Mouse (Mus musculus): Measurements from ENCODE around the gene Trim14. TPM values are rescaled to one million over a fixed set of nuclear protein-coding genes. Genes with fewer than 3 reads are reported as not detected.
"Not testable (repeated sequence)": the region's sequence is repeated elsewhere in the genome, so short reads cannot be mapped to it uniquely, and the experiment has no call there.

Gene Trim14
- 1.5 and 5.1 TPM in 2 replicates for polyA plus RNA-seq (2015; fragmentation: Nextera tagmentation; extraction: Ambion mirVana)

DNA sequence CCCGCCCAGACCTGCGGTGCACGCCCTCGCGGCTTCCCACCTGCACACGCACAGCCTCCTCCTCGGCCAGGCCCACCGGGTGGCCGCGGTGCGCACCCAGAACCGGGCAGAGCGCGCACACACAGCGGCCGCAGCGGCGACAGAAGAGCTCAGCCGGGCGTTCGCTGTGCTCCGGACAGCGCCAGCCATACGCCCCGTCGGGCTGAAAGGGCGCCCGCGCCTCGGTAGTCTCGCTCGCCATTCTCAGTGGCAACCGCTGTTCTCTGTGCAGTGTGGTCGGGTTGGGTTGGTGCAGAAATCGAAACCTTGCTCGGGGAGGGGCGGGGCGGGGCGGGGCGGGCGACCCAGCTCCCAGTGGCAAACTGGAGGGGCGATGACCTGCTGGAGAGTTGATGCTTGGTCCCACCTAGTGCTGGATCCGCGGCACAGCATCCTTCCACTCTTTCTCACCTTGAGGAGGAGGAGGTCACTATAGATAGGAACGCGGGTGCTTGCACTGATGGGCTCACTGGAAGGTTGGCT is at the start of gene Trim14:
Trim14 (minus strand) TSS at position 302 of the 522 bp plus-strand sequence.
- Histone ChIP-seq H3K27ac (replicated peaks) (no peak within 1 kb of the TSS), H3K4me3 (replicated peaks) (peak within 1 kb of the TSS; percentile 46), H3K36me3 (peaks cover 9% of the 10 kb centered on the region; the same call in 1 of the 2 replicates), H3K9me3 (replicated peaks) (no peaks in the 10 kb centered on the region), H3K4me2 (peak within 1 kb of the TSS; percentile 70), H3K27me3 (replicated peaks) (peaks cover 56% of the 10 kb centered on the region), H3K9ac (replicated peaks) (peak within 1 kb of the TSS; percentile 44), H3K4me1 (peaks cover 26% of the 10 kb centered on the region)
- ATAC-seq (ENCODE audit: low FRiP score), result peak; percentile 68
- WGBS, result under 1% methylated on average over 46 of the region's 46 CpGs

DNA sequence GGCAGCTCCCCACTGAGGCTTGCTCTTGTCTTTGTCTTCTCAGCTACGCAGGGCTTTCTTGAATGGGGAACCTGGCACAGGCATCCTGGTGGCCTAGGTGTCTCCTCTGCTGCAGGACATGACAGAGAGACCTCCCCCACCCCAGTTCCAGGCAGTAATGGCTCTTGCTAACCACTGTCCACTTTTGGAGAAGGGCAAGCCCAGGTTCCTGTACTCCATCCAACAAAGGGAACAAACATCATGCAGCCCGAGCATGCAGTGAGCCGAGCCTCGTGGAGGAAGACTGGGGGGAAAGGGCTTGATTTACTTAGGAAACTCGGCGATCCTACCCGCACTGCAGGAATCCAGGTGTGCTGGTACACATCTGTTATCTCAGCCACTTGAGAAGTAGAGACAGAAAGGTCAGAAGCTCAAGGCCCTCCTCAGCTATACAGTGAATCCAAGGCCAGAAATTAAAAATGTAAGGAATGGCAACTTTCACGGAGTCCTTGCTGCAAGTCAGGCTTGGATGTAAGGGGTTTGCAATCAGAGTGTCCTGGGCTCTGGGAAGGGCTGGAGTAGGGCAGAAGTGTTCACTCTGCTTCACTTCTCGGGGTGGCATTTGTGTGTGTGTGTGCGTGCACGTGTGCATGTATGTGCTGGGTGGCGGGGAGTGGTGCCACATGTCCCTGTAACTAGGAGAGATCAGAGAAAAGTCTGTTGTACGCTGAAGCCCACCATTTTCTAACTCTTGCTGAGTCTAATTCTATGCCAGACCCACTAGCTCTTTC is 49.3 kb upstream of the Trim14 start:
- Histone ChIP-seq H3K27me3 (replicated peaks) (no peaks in the 10 kb centered on the region), H3K27ac (replicated peaks) (no peak overlapping the region), H3K4me3 (replicated peaks) (no peak overlapping the region), H3K4me2 (no peak overlapping the region), H3K36me3 (no peaks in the 10 kb centered on the region), H3K9me3 (replicated peaks) (0 out of 2 replicates have a peak, but pooled peaks cover 6% of the 10 kb centered on the region), H3K9ac (replicated peaks) (no peak overlapping the region), H3K4me1 (no peaks in the 10 kb centered on the region)
- WGBS, result 84% methylated on average over 13 of the region's 13 CpGs
- ATAC-seq (ENCODE audit: low FRiP score), result no peak

DNA sequence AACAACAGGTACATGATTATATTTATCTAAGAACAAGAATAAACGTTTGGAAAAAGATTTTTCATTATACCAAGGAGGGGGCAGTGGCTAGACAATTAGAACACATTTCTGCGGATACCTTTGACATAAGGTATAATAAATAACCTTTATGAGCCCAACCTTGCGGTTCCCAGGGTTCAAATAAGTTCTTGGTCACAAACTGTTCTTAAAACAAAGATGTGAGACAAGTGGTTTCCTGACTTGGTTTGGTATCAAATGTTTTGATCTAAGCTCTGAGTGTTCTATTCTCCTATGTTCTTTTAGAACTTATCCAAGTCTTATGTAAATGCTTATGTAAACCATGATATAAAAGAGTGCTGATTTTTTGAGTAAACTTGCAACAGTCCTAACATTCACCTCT is 48.6 kb upstream of the Trim14 start:
- H3K4me1 ChIP-seq; H3K4me2 ChIP-seq; H3K4me3 ChIP-seq (replicated peaks); ATAC-seq (ENCODE audit: low FRiP score); H3K36me3 ChIP-seq; H3K9me3 ChIP-seq (replicated peaks); H3K27me3 ChIP-seq (replicated peaks); H3K27ac ChIP-seq (replicated peaks); H3K9ac ChIP-seq (replicated peaks): not testable (repeated sequence)
- whole genome bisulfite sequencing, result 74% methylated on average over 3 of the region's 3 CpGs

DNA sequence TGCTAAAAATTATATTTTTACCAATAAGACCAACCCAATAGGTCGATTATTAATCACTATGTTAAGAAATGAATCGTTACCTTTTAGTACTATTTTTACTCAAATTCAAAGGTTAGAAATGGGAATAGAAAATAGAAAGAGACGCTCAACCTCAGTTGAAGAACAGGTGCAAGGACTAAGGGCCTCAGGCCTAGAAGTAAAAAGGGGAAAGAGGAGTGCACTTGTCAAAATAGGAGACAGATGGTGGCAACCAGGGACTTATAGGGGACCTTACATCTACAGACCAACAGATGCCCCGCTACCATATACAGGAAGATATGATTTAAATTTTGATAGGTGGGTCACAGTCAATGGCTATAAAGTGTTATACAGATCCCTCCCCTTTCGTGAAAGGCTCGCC is 48.1 kb upstream of the Trim14 start:
- ATAC-seq (ENCODE audit: low FRiP score); H3K27me3 ChIP-seq (replicated peaks); H3K36me3 ChIP-seq; H3K4me1 ChIP-seq; H3K4me2 ChIP-seq; H3K9me3 ChIP-seq (replicated peaks); H3K9ac ChIP-seq (replicated peaks); H3K4me3 ChIP-seq (replicated peaks); H3K27ac ChIP-seq (replicated peaks): not testable (repeated sequence)
- 82% methylated on average over 2 of the region's 6 CpGs for WGBS

DNA sequence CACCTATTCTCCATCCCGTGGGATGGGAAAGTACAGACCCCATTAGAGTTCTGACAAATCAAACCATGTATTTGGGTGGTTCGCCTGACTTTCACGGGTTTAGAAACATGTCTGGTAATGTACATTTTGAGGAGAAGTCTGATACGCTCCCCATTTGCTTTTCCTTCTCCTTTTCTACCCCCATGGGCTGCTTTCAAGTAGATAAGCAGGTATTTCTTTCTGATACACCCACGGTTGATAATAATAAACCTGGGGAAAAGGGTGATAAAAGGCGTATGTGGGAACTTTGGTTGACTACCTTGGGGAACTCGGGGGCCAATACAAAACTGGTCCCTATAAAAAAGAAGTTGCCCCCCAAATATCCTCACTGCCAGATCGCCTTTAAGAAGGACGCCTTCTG is 46.1 kb upstream of the Trim14 start:
- not testable (repeated sequence) for H3K27me3 ChIP-seq (replicated peaks); H3K9ac ChIP-seq (replicated peaks); H3K36me3 ChIP-seq; H3K4me2 ChIP-seq; H3K27ac ChIP-seq (replicated peaks); H3K4me1 ChIP-seq; H3K4me3 ChIP-seq (replicated peaks); ATAC-seq (ENCODE audit: low FRiP score)
- 0 out of 2 replicates have a peak, but pooled peaks cover 11% of the 10 kb centered on the region for H3K9me3 ChIP-seq (replicated peaks)
- 89% methylated on average over 9 of the region's 9 CpGs for WGBS

DNA sequence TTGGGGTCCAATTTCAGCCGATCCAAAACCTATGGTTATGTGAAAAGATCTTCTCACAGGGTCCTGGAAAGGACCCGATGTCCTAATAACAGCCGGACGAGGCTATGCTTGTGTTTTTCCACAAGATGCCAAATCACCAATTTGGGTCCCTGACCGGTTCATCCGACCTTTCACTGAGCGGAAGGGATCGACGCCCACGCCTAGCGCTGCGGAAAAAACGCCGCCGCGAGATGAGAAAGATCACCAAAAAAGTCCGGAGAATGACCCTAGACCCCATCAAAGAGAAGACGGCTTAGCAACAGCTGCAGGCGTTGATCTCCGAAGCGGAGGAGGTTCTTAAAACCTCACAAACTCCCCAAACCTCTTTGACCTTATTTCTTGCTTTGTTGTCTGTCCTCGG is 45.6 kb upstream of the Trim14 start:
- 96% methylated on average over 22 of the region's 22 CpGs for WGBS
- H3K4me3 ChIP-seq (replicated peaks); H3K4me1 ChIP-seq; H3K36me3 ChIP-seq; H3K9ac ChIP-seq (replicated peaks); H3K27ac ChIP-seq (replicated peaks); H3K4me2 ChIP-seq; ATAC-seq (ENCODE audit: low FRiP score); H3K27me3 ChIP-seq (replicated peaks): not testable (repeated sequence)
- 0 out of 2 replicates have a peak, but pooled peaks cover 11% of the 10 kb centered on the region for H3K9me3 ChIP-seq (replicated peaks)

DNA sequence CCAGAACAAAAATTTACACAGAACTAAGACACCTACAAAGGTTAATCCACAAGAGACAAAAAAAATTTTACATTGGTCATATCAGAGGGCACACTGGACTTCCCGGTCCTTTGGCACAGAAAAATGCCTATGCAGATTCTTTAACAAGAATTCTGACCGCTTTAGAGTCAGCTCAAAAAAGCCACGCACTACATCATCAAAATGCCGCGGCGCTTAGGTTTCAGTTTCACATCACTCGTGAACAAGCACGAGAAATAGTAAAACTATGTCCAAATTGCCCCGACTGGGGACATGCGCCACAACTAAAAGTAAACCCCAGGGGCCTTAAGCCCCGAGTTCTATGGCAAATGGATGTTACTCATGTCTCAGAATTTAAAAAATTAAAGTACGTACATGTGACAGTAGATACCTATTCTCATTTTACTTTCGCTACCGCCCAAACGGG is 44.9 kb upstream of the Trim14 start:
- H3K4me1 ChIP-seq; H3K4me2 ChIP-seq; ATAC-seq (ENCODE audit: low FRiP score); H3K27ac ChIP-seq (replicated peaks); H3K27me3 ChIP-seq (replicated peaks); H3K4me3 ChIP-seq (replicated peaks); H3K9ac ChIP-seq (replicated peaks); H3K36me3 ChIP-seq: not testable (repeated sequence)
- 0 out of 2 replicates have a peak, but pooled peaks cover 11% of the 10 kb centered on the region for H3K9me3 ChIP-seq (replicated peaks)
- WGBS, result 97% methylated on average over 15 of the region's 15 CpGs

DNA sequence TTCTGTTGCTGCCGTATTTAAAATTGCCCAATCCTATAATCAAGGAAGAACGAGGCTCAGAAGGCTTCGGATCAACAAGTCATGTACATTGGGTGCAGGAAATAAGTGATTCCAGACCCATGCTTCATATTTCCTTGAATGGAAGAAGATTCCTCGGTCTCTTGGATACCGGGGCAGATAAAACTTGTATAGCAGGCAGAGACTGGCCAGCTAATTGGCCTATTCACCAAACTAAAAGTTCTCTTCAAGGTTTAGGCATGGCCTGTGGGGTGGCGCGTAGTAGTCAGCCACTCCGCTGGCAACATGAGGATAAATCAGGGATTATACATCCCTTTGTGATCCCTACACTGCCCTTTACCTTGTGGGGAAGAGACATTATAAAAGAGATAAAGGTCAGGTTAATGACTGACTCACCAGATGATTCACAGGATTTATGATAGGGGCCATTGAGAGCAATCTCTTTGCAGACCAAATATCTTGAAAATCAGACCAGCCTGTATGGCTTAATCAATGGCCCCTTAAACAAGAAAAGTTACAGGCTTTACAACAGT is 42.9 kb upstream of the Trim14 start:
- not testable (repeated sequence) for H3K4me2 ChIP-seq; H3K4me1 ChIP-seq; H3K27me3 ChIP-seq (replicated peaks); H3K4me3 ChIP-seq (replicated peaks); H3K27ac ChIP-seq (replicated peaks); ATAC-seq (ENCODE audit: low FRiP score); H3K36me3 ChIP-seq; H3K9ac ChIP-seq (replicated peaks)
- WGBS, result 77% methylated on average over 8 of the region's 8 CpGs
- H3K9me3 ChIP-seq (replicated peaks), result 0 out of 2 replicates have a peak, but pooled peaks cover 11% of the 10 kb centered on the region

DNA sequence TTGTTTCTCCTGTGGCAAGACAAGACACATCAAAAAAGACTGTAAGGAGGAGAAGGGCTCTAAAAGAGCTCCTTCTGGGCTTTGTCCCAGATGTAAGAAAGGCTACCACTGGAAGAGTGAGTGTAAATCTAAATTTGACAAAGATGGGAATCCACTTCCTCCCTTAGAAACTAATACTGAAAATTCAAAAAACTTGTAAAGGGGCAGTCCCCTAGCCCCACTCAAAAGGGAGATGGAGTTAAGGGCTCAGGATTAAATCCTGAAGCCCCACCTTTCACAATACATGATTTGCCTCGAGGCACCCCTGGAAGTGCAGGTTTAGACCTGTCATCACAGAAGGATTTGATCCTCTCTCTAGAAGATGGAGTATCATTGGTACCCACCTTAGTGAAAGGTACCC is 42.3 kb upstream of the Trim14 start:
- no peak for ATAC-seq (ENCODE audit: low FRiP score)
- Histone ChIP-seq H3K9ac (replicated peaks) (no peak overlapping the region), H3K36me3 (peaks cover 10% of the 10 kb centered on the region), H3K27me3 (replicated peaks) (no peaks in the 10 kb centered on the region), H3K9me3 (replicated peaks) (0 out of 2 replicates have a peak, but pooled peaks cover 11% of the 10 kb centered on the region), H3K4me3 (replicated peaks) (no peak overlapping the region), H3K27ac (replicated peaks) (no peak overlapping the region), H3K4me1 (no peaks in the 10 kb centered on the region), H3K4me2 (no peak overlapping the region)
- 76% methylated on average over 1 of the region's 1 CpGs for WGBS

DNA sequence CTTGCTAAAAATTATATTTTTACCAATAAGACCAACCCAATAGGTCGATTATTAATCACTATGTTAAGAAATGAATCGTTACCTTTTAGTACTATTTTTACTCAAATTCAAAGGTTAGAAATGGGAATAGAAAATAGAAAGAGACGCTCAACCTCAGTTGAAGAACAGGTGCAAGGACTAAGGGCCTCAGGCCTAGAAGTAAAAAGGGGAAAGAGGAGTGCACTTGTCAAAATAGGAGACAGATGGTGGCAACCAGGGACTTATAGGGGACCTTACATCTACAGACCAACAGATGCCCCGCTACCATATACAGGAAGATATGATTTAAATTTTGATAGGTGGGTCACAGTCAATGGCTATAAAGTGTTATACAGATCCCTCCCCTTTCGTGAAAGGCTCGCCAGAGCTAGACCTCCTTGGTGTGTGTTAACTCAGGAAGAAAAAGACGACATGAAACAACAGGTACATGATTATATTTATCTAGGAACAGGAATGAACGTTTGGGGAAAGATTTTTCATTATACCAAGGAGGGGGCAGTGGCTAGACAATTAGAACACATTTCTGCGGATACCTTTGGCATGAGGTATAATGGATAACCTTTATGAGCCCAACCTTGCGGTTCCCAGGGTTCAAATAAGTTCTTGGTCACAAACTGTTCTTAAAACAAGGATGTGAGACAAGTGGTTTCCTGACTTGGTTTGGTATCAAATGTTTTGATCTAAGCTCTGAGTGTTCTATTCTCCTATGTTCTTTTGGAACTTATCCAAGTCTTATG is 39.8 kb upstream of the Trim14 start:
- H3K4me1 ChIP-seq; H3K4me2 ChIP-seq; H3K27me3 ChIP-seq (replicated peaks): not testable (repeated sequence)

DNA sequence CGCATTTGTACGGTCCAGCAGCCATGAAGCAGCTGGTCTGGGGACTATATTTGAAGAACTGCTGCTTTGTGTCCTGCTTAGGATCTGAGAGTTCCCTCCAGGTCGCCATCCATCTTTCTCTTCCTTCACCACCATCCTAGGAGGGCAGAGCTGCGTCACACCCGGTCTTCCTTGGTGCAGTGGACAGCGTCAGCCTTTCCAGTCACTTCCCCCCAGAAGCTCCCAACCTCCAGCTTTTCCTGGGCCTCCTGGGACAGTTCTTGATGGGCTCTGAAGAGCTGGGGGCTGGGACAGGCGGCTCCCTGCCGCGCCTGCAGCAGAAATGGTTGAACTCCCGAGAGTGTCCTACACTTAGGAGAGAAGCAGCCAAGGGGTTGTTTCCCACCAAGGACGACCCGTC is 38.9 kb upstream of the Trim14 start:
- no peaks in the 10 kb centered on the region for H3K27me3 ChIP-seq (replicated peaks)
- ATAC-seq (ENCODE audit: low FRiP score), result no peak
- H3K36me3 ChIP-seq, result peaks cover 10% of the 10 kb centered on the region
- peaks cover under 1% of the 10 kb centered on the region; the same call in 1 of the 2 replicates for H3K4me1 ChIP-seq
- no peak overlapping the region for H3K4me2 ChIP-seq
- H3K27ac ChIP-seq (replicated peaks), result no peak overlapping the region
- 0 out of 2 replicates have a peak, but pooled peaks cover 5% of the 10 kb centered on the region for H3K9me3 ChIP-seq (replicated peaks)
- H3K4me3 ChIP-seq (replicated peaks), result no peak overlapping the region
- WGBS, result 83% methylated on average over 10 of the region's 12 CpGs
- H3K9ac ChIP-seq (replicated peaks), result no peak overlapping the region

More for the DNA sequence above, 39.8 kb upstream of the Trim14 start:
- not testable (repeated sequence) for ATAC-seq (ENCODE audit: low FRiP score); H3K9me3 ChIP-seq (replicated peaks); H3K36me3 ChIP-seq; H3K9ac ChIP-seq (replicated peaks); H3K4me3 ChIP-seq (replicated peaks); H3K27ac ChIP-seq (replicated peaks)
- 90% methylated on average over 6 of the region's 10 CpGs for WGBS
